Mouse (Mus musculus): ENCODE results near the gene Stk11.
"Not testable (repeated sequence)": the region's sequence is repeated elsewhere in the genome, so short reads cannot be mapped to it uniquely, and the experiment has no call there.

The Stk11 gene

DNA sequence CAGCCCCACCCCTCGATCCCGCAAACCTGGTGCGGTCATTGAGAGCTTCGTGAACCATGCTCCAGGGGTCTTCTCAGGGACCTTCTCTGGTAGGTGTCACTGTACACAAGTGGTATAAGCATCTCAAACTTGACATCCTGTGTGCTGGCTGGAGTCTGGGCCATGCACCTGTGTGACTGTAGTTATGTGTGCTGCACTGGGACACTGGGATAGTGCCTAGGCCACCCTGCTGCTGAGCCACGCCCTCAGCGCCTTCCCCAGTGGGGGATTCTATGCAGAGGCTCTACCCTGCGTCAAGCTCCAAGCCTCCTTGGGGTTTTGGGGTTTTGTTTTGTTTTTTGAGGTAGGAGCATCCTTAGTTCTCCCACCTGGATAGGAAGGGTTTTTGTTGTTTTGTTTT lies 38.8 kb downstream of the Stk11 start:
- in situ Hi-C loops (cut with MboI, MseI): loop anchor here in 1 of 2 experiments (10.0 kb wide), 1 partner anchor 990 kb away; no protein-coding TSS in a partner anchor

DNA sequence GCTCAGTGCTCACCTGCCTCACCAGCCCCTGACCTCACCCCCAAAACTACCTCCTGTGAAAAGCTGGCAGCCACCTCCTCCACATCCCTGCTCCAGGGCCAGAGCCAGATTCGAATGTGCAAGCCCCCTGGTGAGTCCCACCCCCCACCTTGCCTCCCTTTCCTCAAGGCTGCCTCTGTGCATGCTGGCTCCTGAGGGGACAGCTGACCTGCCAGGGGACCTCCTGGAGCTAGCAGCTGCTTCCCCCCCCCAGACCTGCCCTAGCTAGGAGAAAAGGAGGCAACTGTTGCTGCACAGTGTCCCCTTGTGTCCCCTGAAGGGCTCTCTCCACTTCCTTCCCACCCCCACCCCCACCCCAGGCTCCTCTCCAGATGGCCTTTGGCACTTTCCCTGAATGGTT lies 39.7 kb downstream of the Stk11 start:
- in situ Hi-C loops (cut with MboI, MseI): loop anchor here in 1 of 2 experiments (10.0 kb wide), 1 partner anchor 990 kb away; no protein-coding TSS in a partner anchor

DNA sequence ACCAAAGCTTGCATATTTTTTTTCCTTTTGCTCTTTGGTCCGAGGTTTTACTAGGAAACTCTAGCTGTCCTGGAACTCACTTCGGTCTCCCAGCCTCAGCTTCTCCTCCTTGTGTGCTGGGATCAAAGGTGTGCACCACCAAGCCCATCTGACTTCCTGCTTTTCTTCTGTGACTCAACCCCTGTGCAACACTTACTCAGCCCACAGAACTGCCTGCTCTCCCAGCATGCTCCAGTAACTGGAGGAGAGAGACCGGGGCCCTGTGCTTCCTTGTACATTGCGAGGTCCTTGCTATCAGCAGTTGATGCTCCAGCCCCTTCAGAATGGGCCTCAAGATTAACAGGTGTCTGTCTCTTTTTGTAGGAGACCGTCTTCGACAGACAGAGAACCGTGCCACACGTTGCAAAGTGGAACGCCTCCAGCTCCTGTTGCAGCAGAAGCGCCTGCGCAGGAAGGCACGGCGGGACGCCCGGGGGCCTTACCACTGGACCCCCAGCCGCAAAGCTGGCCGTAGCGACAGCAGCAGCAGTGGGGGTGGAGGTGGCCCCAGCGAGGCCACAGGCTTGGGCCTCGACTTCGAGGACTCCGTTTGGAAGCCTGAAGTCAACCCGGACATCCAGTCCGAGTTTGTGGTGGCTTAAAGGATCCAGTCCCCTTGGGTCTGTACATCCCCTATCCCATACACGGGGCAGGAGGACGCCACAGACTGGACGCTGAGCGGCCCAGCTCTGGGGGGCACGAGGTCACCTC lies 40.6 kb downstream of the Stk11 start:
- in situ Hi-C loops (cut with MboI, MseI): loop anchor here in 1 of 2 experiments (10.0 kb wide), 1 partner anchor 989 kb away; no protein-coding TSS in a partner anchor

DNA sequence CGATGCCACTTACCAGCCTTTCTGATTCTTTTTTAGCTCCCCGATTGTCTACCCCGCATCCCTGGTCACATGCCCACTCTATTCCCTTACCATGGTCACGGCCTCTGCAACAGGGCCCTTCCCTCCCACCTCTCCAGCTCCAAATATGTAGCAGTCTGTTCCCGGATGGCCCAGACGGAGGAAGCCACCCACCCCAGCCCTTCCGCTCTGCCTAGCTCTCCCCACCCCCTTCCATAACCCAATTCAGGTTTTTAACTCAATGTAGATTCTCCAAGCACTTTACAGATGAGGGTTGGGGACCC lies 41.1 kb downstream of the Stk11 start:
- in situ Hi-C loops (cut with MboI, MseI): loop anchor here in 1 of 2 experiments (10.0 kb wide), 1 partner anchor 988 kb away; no protein-coding TSS in a partner anchor

DNA sequence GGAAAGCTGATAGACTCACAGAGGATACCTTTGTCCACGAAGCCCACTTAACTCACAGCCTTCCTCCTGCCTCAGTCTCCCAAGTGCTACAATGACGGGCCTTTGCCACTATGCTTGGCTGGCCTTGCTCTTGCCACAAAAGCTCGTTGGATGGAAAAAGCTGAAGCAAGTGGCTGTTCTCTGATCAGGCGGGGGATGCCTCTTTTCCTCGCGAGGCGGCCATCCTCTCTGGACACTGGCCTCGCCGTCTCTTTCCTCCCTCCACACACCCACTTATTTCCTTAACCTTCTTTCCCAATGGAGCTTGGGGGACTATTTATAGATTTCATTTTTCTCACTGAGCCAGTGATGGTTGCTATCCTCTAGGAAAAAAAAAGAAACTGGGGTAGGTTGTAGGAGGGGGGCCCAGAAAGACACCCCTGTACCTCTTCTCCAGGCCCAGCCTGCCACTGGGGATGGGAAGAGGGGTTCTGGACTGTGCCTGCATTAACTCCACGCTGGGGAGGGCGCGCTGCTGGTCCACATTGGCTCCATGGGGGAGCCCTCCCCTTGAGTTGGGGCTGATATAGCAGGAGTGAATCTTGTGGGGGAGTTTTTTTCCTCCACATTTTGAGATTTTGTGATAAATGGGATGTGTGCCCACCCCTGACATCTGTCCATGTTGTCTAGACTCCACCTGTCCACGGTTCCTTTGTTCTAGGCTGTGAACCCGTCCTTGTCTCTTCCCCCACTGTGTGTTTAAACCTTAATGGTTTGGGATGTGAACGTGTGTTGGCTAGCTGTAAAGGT lies 41.7 kb downstream of the Stk11 start:
- in situ Hi-C loops (cut with MboI, MseI): loop anchor here in 1 of 2 experiments (10.0 kb wide), 1 partner anchor 987 kb away; no protein-coding TSS in a partner anchor

DNA sequence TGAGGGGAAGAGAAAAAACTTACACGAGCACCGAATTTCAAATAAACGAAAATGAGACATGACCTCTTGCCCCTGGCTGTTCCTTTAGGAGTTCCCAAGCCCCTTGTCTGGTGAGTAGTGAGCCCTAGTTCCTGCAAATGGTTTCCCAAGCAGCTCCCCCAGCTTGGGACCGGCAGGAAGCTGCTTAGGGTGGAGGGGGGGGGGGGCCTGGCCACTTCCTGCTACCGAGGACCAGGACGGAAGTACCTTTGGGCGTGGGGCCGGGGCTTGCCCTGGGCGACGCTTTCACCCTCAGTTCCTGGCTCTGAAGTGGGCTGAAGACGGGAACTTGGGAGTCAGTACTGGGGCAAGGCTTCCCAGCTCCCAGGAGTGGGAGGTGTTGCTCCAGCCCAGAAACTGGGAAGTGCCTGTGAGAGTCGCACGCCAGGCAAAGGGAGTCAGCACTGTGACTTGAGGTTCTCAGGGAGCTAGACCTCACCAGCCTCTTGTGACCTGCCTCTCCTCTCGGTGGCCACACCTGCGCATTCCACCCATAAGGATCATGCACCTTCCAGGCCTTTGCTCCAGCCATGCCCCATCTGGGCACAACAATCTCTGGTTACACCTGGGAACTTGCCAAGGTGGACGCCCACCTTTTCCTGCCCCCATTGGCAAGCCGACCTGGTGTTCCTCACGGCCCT lies 42.8 kb downstream of the Stk11 start:
- in situ Hi-C loops (cut with MboI, MseI): loop anchor here in 1 of 2 experiments (10.0 kb wide), 1 partner anchor 986 kb away; no protein-coding TSS in a partner anchor

DNA sequence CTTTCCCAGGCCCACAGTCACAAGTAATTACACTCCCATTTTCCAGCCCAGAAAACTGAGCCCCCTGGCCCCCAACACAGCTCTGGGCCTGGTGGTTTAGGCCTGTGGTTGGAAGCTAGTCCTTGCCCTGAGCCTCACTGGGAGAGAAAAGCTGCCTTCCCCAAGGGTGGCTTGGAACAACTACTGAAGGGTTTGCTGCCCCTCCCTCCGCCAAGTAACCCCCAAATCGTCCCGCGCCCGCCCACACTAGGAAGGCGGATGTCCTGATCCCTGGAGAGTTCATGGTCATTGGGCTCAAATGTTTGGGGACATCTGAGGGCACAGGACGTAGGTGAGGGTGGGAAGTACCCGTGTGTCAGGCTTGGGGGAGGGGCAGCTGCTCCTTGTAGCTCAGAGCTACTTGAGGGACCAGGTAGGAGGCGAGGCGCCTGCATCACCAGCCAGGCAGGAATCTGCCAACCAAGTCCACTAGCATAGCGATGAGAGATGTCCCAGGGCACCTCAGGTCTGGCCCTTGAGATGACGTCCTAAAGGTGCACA lies 43.5 kb downstream of the Stk11 start:
- in situ Hi-C loops (cut with MboI, MseI): loop anchor here in 1 of 2 experiments (10.0 kb wide), 1 partner anchor 986 kb away; no protein-coding TSS in a partner anchor

DNA sequence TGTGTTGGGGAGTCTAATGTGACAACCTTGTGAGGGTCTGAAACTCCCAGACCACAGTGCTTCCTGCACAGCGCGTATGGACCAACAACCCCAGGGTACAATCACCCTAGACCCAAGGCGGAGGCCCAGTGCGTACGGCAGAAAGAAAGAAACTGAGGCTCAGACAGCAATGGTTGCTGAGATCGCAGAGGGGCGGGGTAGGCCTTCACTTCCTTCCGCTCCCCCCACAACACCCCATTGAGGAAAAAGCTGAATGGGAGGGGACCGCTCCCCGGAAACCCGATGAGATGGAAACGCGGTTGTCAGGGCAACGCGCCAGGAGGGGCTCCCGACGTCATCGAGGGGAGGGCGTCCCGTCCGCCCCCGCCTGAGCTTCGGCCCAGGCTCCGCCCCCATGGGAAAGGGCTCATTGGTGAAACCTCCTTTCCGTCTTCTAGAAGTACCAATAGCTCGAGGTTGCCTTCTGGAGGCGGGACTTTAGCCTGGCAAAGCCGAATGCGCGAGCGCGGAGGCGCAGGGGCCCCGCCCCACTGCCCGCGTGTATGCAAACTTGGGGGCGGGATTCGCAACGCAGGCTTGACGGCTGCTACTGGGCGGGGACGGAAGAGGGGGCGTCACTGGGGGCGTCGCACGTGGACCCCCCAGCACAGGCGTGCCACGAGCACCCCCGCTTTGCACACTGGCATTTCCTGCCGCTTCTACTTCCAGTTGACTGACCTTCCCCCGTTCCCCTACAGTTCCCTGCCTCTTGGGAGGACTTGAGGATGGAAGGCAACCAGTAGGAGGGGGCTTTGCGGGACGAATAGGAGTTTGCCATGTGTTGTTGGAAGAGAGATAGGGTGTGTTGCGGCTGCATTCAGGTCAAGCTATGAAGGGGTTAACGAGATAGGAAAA lies 44.2 kb downstream of the Stk11 start:
- in situ Hi-C loops (cut with MboI, MseI): loop anchor here in 1 of 2 experiments (10.0 kb wide), 1 partner anchor 985 kb away; no protein-coding TSS in a partner anchor

DNA sequence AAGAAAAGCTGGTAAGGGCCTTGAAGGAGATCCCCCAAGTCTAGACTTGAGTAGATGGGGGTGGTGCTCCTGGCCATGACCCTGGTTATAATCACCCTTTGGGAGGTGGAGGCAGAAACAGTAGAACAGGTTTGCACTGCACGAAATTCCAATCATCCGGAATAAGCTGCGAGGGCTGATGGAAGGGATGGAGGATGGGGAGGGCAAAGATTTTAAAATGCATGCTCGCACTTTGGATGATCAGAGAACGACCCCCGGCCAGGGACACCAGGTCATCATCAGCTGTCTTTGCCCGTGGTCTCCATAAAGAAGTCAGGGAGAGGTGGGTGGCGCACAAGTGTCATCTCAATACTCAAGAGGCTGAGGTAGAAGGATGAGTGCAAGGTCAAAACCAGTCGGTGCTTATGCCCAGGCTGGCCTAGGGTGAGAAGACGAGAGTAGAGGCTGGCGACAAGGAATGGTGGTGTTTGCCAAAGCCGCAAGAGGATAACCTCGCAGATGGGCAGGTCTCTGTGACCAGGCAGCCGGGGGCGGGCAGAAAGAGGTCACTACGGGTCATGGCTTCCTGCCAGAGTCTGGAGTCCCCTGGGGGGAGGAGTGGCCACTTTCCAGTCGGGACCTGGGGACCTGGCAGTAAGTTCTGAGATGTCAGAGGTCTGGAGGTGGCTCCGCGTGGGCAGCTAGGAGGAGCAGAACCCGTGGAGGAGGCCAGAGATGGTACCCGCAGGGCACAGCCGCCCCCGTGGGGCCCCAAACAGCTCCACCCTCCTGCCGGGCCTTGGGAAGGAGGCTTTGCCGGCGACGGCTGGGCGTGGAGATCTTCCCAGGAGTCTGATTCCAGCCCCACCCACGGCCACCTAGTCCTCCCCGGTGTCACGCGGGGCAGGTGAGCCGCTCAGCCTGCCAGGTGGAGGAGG lies 45.1 kb downstream of the Stk11 start:
- in situ Hi-C loops (cut with MboI, MseI): no loop called here

DNA sequence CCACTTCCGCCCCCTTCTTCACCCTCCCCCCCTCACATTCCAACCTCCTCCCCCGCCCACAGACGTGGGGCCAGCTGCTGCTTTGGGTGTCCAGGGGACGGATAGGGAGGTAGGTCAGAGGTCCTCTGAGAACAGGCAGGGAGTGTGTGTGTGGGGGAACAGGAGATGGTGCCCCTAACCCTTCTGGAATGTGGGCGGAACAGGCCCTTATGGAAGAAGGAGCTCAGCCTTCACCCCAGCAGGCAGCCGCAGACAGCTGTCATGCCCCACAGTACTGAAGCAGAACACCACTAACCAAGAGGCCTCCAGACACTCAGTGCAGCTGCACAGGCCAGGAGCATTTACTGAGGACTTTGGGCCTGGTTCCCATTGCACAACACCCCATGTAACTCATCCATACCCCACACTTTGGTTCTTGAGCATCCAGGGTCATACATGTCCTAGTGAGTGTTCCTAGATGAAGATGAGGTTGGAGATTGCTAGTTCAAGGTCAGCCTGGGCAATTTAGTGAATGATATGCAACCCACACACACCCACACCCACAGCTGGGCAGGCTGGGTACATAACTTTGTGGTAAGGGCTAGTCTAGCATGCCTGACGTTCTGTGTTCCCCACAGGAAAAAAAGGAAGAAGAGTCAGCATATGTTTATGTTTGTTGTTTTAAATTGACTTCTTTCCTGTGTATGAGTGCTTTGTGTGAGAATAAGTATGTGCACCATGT lies 46.1 kb downstream of the Stk11 start:
- in situ Hi-C loops (cut with MboI, MseI): no loop called here

DNA sequence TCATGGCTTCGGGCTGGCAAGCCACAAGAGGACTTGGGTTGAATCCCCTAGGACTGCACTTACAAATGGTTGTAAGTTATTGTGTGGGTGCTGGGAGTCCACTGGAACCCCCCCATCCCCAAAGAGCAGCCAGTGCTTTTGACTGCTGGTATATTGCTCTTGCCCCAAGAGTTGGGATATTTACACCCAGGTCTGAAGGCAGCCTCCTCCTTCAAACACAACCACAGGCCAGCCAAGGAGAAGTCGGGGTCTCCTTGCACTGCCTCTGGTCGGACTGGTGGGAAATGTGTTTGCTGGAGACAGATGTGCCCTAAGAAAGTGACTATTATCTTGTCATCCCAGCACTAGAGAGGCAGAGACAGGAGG lies 46.6 kb downstream of the Stk11 start:
- in situ Hi-C loops (cut with MboI, MseI): no loop called here

DNA sequence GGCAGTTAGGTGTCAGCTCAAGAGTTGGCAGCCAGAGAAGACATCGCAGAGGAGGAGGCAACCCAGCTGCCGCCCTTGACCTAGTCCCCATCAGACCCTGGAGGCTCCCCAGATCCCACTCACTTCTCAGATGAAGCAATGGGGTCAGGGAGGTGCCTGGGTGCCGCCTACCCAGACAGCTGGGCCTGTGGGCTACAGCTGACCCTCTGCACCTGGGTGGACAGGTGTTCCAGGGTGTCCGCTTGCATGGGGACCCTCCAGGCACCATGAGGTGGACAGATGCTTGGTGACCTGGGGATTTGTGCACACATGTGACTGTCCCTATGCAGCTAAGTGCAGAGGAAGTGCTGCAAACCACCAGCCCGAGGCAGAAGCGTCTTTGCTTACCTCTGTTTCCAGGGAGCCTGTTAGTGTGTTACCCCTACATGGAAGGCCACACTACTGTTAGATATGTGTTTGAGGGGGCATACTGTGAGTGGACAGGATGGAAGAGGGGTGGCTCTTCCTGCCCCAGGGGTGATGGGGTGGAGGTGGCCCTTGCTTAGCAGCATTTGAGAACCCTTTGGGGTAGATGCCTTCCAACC lies 47.2 kb downstream of the Stk11 start:
- in situ Hi-C loops (cut with MboI, MseI): no loop called here

DNA sequence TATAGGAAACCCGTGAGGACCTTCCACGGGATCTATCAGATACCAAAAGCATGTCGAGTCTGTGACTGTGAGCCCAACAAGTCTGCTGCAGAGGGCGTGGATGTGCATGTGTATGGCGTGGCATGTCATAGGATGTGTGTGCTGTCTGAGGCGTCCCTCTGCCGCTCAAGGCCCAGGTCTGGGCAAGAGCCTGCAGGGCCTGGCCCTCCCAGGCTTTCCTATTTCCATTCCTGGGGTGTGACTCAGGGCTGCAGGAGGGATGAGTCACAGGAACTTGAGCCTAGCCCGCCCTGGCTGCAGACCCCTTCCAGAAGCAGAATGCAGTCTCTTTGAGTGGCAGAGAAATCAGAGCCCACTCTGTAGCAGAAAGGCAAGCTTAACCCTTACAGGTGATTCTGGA lies 48.1 kb downstream of the Stk11 start:
- in situ Hi-C loops (cut with MboI, MseI): no loop called here

DNA sequence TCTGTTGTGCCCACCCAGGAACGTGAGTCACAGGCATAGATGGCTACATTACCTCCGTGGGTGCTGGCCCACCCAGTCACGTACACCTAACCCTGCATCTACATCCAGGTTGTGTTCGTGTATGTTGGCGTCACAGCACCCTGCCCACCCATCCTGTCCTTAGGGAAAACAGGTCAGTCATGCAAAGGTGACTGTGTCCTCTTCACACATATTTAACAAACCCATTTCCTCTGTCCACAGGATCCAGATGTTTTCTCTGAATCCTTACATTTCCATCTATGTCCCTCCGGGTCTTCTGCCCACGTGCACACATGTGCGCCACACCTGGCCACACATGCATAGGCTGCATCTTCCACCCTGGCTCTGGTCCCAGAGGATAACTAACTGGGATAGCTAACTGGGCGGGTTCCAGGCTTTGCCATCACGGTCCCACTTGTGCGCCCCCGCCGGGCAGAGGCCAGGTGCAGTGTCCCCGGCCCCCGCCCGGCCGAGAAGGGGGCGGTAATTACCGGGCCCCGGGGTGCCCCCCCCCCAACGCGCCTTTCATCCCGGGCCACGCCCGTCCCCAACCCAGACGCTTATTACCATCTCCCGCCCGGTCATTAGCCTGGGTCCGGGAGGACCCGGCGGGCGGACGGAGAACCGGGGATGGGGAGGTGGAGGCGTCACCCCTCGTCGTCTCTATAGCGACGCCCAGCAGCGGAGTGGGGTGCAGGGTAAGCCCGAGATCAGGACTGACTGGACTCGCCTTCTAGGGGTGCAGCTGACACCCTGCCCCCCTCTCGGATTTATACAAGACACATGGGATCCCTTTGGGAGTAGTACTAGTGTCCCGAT lies 48.8 kb downstream of the Stk11 start:
- in situ Hi-C loops (cut with MboI, MseI): no loop called here

DNA sequence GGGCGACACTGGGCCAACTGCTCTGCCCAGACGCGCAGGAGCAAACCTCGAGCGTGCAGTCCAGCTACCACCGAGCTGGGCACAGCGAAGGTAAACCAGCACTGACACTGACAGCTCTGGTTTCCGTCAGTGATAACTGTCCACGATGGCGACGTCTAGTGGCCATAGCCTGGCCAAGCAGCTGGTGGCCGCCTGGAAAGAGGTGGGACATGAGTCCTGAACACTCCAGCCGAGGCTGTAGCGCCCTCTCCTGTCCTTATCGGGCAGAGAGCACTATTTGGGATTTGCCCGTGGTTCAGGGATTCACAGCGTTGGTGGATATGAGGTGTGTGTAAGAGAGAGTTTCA lies 49.4 kb downstream of the Stk11 start:
- in situ Hi-C loops (cut with MboI, MseI): no loop called here

DNA sequence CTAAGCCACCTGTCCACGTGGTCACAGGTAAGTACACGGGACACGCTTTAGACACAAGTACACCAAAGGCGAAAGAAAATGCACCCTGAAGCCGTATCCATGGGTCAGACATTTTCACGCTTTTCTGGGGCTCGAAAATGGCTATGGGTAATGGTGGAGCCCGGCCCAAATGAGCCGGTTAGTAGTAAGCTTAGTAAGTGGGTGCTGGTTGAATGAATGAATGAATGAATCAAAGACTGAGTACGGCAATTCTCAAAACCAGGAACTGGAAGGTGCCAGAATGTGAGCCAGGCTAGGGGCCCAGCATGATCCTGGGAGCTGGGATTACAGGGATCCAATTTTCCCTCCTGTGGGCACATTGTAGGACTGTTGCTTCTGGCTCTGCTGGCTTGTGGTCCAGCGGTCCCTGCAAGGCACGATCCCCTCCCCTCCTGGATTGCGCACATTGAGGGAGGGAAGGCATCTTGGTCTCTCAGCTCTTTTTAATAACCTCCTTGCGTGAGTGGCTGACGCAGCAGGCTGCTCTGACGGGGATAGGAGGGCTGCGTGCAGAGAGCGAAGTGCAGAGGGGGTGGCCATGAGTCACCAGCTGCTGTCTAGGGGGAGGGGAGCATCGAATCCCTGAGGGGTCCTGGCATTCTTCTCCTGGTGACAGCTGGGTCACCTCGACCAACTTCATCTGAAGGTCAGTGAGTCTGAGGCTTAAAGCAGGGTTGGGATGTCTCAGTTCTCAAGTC lies 50.0 kb downstream of the Stk11 start, which contains the start of gene Cirbp:
Gene Cirbp, plus strand, starts transcription at position 594 of the 737 bp plus-strand sequence.
- in situ Hi-C loops (cut with MboI, MseI): no loop called here

DNA sequence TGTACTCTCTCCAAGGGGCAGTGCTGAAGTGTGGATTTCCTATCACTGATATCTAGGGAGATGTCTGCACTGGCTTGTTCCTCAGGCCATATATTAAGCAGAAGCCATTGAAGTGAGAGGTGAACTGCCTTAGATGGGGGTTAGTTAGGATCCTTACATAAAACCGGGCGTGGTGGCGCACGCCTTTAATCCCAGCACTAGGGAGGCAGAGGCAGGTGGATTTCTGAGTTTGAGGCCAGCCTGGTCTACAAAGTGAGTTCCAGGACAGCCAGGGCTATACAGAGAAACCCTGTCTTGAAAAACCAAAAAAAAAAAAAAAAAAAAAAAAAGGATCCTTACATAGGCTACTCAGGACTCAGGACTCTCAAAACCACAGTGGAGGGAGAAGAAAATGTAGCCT lies 50.5 kb downstream of the Stk11 start:
- in situ Hi-C loops (cut with MboI, MseI): not testable (repeated sequence)

Data from T-helper 17 cell (primary cell).